11 mouse cellular contexts compared by ENCODE assay signal in the genomic region with DNA sequence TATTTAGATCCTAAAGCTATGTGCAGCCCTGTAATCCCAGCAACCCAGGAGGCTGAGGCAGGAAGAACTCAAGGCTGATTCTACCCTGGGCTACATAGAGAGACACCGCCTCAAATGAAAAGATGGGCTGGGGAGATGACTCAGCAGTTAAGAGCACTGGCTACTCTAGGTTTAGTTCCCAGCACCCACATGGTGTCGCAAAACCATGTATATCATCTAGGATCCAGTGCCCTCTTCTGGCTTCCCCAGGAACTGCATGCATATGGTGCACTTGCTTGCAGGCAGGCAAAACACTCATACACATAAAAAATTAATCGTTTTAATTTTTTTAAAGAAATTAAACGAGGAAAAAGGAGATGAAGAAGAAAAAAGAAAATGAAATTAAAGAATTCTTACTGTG. TPM values are rescaled to one million over a fixed set of nuclear protein-coding genes. Genes with fewer than 3 reads are reported as not detected.
A peak's percentile ranks its signal among the peaks of the same experiment; 100 is the strongest.
DNase-seq lines count a peak whose midpoint lies in the region; ATAC-seq and TF ChIP-seq lines count a peak whose summit lies in the region.
"Had no signal": no experiment of that assay in that cellular context is flagged by ENCODE, and none has a peak within 500 bp of the region (broad histone marks: within the 10 kb centered on the region; RNA-seq: fewer than 3 reads in every experiment).

No protein-coding gene starts in this region.

- H3K9ac ChIP-seq in lung, embryonic 14.5 days: no peak overlapping the region
- H3K9ac ChIP-seq: embryonic facial prominence, embryonic 13.5 days had no signal

- H3K9me3 ChIP-seq in lung, embryonic 14.5 days (ENCODE audit: low read depth, low read length): no peaks in the 10 kb centered on the region
- H3K9me3 ChIP-seq: embryonic facial prominence, embryonic 13.5 days had no signal

- H3K27me3 ChIP-seq in lung, embryonic 14.5 days (ENCODE audit: insufficient read depth, low read length): no peaks in the 10 kb centered on the region

- H3K4me2 ChIP-seq in lung, embryonic 14.5 days: no peak overlapping the region
- H3K4me2 ChIP-seq: embryonic facial prominence, embryonic 13.5 days had no signal

- H3K4me3 ChIP-seq in lung, embryonic 14.5 days (ENCODE audit: low read depth, low read length): no peak overlapping the region
- H3K4me3 ChIP-seq in bone marrow, adult 2 months (replicated peaks; ENCODE audit: control insufficient read depth, low read depth, low read length): no peak overlapping the region
- H3K4me3 ChIP-seq: embryonic facial prominence, embryonic 13.5 days had no signal

- peak; percentile 24 to 32 for DNase-seq in cerebellum, postnatal 10 days
- DNase-seq in cerebellum, adult 9-11 months: no peak
- no peak for DNase-seq in lung, embryonic 14.5 days
- no peak for DNase-seq in lung, adult 18-20 months
- peak; percentile 52 for DNase-seq in testis, postnatal 14 days (ENCODE audit: low spot score)
- no peak for DNase-seq in gastrocnemius, adult 8-10 months (ENCODE audit: low spot score in 2 of 2)
- DNase-seq: layer of hippocampus, postnatal 36 days; right cerebral cortex, postnatal 4 days had no signal

- WGBS in lung, embryonic 14.5 days: 85% methylated on average over 4 of the region's 4 CpGs
- WGBS in bone marrow, adult 2 months: 77% methylated on average over 4 of the region's 4 CpGs

- H3K4me1 ChIP-seq in lung, embryonic 14.5 days (ENCODE audit: insufficient read depth): no peaks in the 10 kb centered on the region
- no peaks in the 10 kb centered on the region for H3K4me1 ChIP-seq in bone marrow, adult 2 months (ENCODE audit: control insufficient read depth, insufficient read depth, low read length)
- H3K4me1 ChIP-seq: embryonic facial prominence, embryonic 13.5 days had no signal

- no peak overlapping the region for H3K27ac ChIP-seq in lung, embryonic 14.5 days (ENCODE audit: low read depth)
- H3K27ac ChIP-seq in bone marrow, adult 2 months (ENCODE audit: control insufficient read depth, insufficient read depth, low read depth, low read length, poor library complexity): no peak overlapping the region
- H3K27ac ChIP-seq: embryonic facial prominence, embryonic 13.5 days had no signal

- TF ChIP-seq POLR2A in bone marrow, adult 2 months (IDR thresholded peaks at IDR 0.05; ENCODE audit: borderline replicate concordance, control insufficient read depth, low read depth, low read length): no peak

- peak; percentile 43 for TF ChIP-seq CTCF in lung, embryonic 14.5 days (IDR thresholded peaks at IDR 0.05; ENCODE audit: low read depth)
- TF ChIP-seq CTCF in bone marrow, adult 2 months (IDR thresholded peaks at IDR 0.05; ENCODE audit: control insufficient read depth, insufficient read depth, low read length): peak; percentile 45; the same call in 1 of the 2 replicates

- H3K36me3 ChIP-seq in lung, embryonic 14.5 days (ENCODE audit: insufficient read depth): no peaks in the 10 kb centered on the region
- H3K36me3 ChIP-seq: embryonic facial prominence, embryonic 13.5 days had no signal

- ATAC-seq in lung, embryonic 14.5 days (ENCODE audit: insufficient read depth): no peak
- no peak for ATAC-seq in activated CD4-positive, CD25-positive, alpha-beta regulatory T cell, adult 4 months

RNA-seq across cellular contexts. Expression of a gene that starts 23.7 kb away (rescaled TPM):
- 61.2 and 67.4 TPM in 2 replicates for polyA plus RNA-seq in lung, embryonic 14.5 days (2014; fragmentation: Nextera tagmentation; extraction: Ambion mirVana)
- 65.0 and 102 TPM in 2 replicates for polyA plus RNA-seq in bone marrow, adult 2 months (2011; ENCODE audit: insufficient read depth, insufficient read length, low replicate concordance, missing spikeins)
- 1 to 10 TPM; 2.9 to 6.1 (median 3.1) TPM for total RNA-seq in gastrocnemius, adult 8-10 months (2022)
- 10 to 100 TPM; 15.6 to 20.1 TPM for polyA plus RNA-seq in activated CD4-positive, CD25-positive, alpha-beta regulatory T cell, adult 4 months (2017; shearing (Covaris generic))

Comparison
In these comparisons a context has a peak if more than half of its experiments do, and no peak if none do; other contexts are left out.
1. DNase-seq: peak in cerebellum, postnatal 10 days (2 of 2) and testis, postnatal 14 days (single experiment); none in cerebellum, adult 9-11 months (single experiment), lung, embryonic 14.5 days (single experiment), lung, adult 18-20 months (0 of 2) and gastrocnemius, adult 8-10 months (0 of 2).